Mouse (Mus musculus): Measurements from ENCODE around the gene Mrpl58. TPM values are rescaled to one million over a fixed set of nuclear protein-coding genes. Genes with fewer than 3 reads are reported as not detected.
"Not testable (repeated sequence)": the region's sequence is repeated elsewhere in the genome, so short reads cannot be mapped to it uniquely, and the experiment has no call there.

Mrpl58 gene
- polyA plus RNA-seq, 1 experiment from 2014 or later: 199 TPM

- no peaks in the 10 kb centered on the region for H3K9me3 ChIP-seq
- H3K9ac ChIP-seq: no peak overlapping the region
- H3K27ac ChIP-seq: no peak overlapping the region
- no peak overlapping the region for H3K4me3 ChIP-seq
- no peaks in the 10 kb centered on the region for H3K36me3 ChIP-seq
- no peak for ATAC-seq (ENCODE audit: low FRiP score, low read depth)
- WGBS: 86% methylated on average over 7 of the region's 7 CpGs
- 0 out of 2 replicates have a peak, but pooled peaks cover 3% of the 10 kb centered on the region for H3K4me1 ChIP-seq
- no peaks in the 10 kb centered on the region for H3K27me3 ChIP-seq (replicated peaks)
- H3K4me2 ChIP-seq (replicated peaks): no peak overlapping the region
These were observed 48.8 kb downstream of the Mrpl58 start for GRCm38 (mm10) chr11:115452281-115452860.

DNA sequence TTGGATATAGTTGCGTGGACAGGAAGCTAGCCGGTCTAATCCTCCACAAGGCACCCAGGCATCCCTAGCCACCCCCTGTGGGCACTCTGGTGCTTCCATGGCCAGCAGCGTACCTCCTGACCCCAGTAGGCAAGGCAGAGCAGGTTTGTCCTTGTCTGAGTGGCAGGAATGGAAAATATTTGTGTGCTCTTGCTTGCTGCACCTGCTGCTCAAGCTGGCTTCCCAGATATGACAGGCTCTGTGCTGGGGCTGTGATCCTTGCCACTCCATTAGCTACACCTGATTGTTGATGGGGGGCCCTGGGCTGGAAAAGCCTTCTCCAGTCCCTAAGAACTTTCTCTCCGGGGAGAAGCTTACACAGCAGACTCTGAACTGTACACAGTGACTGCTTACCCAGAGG lies 49.8 kb downstream of the Mrpl58 start:
- ATAC-seq (ENCODE audit: low FRiP score, low read depth): no peak
- 69% methylated on average over 4 of the region's 4 CpGs for WGBS
- Histone ChIP-seq H3K4me1 (0 out of 2 replicates have a peak, but pooled peaks cover 7% of the 10 kb centered on the region), H3K27me3 (replicated peaks) (no peaks in the 10 kb centered on the region), H3K27ac (no peak overlapping the region), H3K9me3 (no peaks in the 10 kb centered on the region), H3K36me3 (no peaks in the 10 kb centered on the region), H3K4me2 (replicated peaks) (no peak overlapping the region), H3K9ac (no peak overlapping the region), H3K4me3 (no peak overlapping the region)

GRCm38 (mm10) chr11:115454822-115455221 lies 51.3 kb downstream of the Mrpl58 start:
- H3K36me3 ChIP-seq; H3K4me2 ChIP-seq (replicated peaks); H3K9ac ChIP-seq; H3K9me3 ChIP-seq; ATAC-seq (ENCODE audit: low FRiP score, low read depth); H3K4me3 ChIP-seq; H3K4me1 ChIP-seq; H3K27me3 ChIP-seq (replicated peaks); H3K27ac ChIP-seq: not testable (repeated sequence)
- 83% methylated on average over 6 of the region's 6 CpGs for WGBS

GRCm38 (mm10) chr11:115455619-115456018 lies 52.1 kb downstream of the Mrpl58 start:
- H3K27ac ChIP-seq: no peak overlapping the region
- no peaks in the 10 kb centered on the region for H3K27me3 ChIP-seq (replicated peaks)
- 86% methylated on average over 15 of the region's 15 CpGs for WGBS
- H3K36me3 ChIP-seq: no peaks in the 10 kb centered on the region
- no peak overlapping the region for H3K4me3 ChIP-seq
- H3K9me3 ChIP-seq: no peaks in the 10 kb centered on the region
- no peak overlapping the region for H3K4me2 ChIP-seq (replicated peaks)
- no peak overlapping the region for H3K9ac ChIP-seq
- H3K4me1 ChIP-seq: 0 out of 2 replicates have a peak, but pooled peaks cover 7% of the 10 kb centered on the region
- no peak for ATAC-seq (ENCODE audit: low FRiP score, low read depth)

GRCm38 (mm10) chr11:115456182-115456581 lies 52.6 kb downstream of the Mrpl58 start:
- no peak for ATAC-seq (ENCODE audit: low FRiP score, low read depth)
- H3K4me2 ChIP-seq (replicated peaks): no peak overlapping the region
- no peaks in the 10 kb centered on the region for H3K9me3 ChIP-seq
- no peak overlapping the region for H3K4me3 ChIP-seq
- H3K4me1 ChIP-seq: 0 out of 2 replicates have a peak, but pooled peaks cover 7% of the 10 kb centered on the region
- no peaks in the 10 kb centered on the region for H3K27me3 ChIP-seq (replicated peaks)
- H3K9ac ChIP-seq: no peak overlapping the region
- WGBS: 89% methylated on average over 5 of the region's 5 CpGs
- H3K27ac ChIP-seq: no peak overlapping the region
- H3K36me3 ChIP-seq: no peaks in the 10 kb centered on the region

DNA sequence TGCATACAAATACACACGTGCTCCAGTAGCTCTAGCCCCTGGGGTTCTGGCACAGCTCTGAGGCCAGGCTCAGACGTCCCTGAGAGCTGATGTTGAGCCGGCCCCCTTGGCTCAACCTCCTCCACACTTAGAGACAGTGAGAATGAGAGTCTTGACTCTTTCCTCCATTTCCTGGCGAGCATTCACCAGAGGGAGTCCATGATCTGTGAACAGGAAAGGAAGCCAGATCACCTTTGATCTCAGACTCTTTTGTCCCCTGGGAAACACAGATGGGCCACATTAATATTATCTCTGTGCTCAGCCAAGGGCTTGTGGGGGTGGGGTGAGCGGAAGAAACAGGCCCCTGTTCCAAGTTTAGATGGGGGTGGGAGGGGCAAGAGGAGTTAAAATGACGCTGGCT lies 53.9 kb downstream of the Mrpl58 start:
- no peak overlapping the region for H3K9ac ChIP-seq
- no peak overlapping the region for H3K4me3 ChIP-seq
- ATAC-seq (ENCODE audit: low FRiP score, low read depth): no peak
- no peak overlapping the region for H3K27ac ChIP-seq
- H3K4me1 ChIP-seq: 0 out of 2 replicates have a peak, but pooled peaks cover 7% of the 10 kb centered on the region
- WGBS: 45% methylated on average over 6 of the region's 6 CpGs
- H3K9me3 ChIP-seq: no peaks in the 10 kb centered on the region
- H3K36me3 ChIP-seq: no peaks in the 10 kb centered on the region
- no peaks in the 10 kb centered on the region for H3K27me3 ChIP-seq (replicated peaks)
- no peak overlapping the region for H3K4me2 ChIP-seq (replicated peaks)

DNA sequence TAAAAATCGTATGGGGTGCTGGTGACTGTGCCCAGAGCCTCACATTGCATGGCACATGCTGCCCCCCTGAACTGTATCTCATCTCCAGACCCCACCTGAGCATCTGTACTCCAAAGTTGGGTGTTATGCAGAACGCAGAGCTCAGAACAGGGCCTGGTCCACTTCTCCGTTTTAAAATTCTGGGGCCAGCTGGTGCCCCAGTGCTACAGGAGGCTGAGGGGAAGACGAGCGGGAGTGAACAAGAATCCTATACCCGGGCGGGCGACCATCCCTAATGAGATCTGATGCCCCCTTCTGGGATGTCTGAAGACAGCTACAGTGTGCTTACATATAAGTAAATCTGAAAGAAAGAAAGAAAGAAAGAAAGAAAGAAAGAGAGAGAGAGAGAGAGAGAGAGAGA lies 57.4 kb downstream of the Mrpl58 start:
- Histone ChIP-seq H3K27me3 (replicated peaks) (no peaks in the 10 kb centered on the region), H3K9ac (no peak overlapping the region), H3K36me3 (no peaks in the 10 kb centered on the region), H3K4me3 (no peak overlapping the region), H3K4me2 (replicated peaks) (no peak overlapping the region), H3K4me1 (0 out of 2 replicates have a peak, but pooled peaks cover 7% of the 10 kb centered on the region), H3K27ac (no peak overlapping the region), H3K9me3 (no peaks in the 10 kb centered on the region)
- WGBS: 21% methylated on average over 8 of the region's 8 CpGs
- ATAC-seq (ENCODE audit: low FRiP score, low read depth): no peak

DNA sequence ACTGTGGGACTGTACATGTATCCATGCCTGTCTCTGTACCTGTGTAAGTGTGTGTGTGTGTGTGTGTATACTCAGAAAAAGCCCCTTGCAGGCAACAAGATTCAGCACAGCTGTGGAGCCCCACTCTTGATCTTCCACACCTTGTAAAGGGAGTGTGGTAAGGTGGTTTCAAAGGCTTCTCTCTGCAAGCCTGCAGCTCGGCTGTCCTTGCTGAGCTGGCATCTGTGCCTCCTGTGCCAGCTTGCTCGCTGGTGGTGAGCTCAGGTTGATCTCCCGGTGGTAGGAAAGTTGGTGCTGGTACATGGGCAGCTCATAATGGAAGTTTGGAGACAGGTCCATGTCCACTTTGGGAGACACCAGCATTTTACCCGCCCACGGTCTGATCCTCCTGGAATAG lies 58.3 kb downstream of the Mrpl58 start:
- Histone ChIP-seq H3K4me1 (0 out of 2 replicates have a peak, but pooled peaks cover 7% of the 10 kb centered on the region), H3K4me3 (no peak overlapping the region), H3K36me3 (no peaks in the 10 kb centered on the region), H3K4me2 (replicated peaks) (no peak overlapping the region), H3K9me3 (no peaks in the 10 kb centered on the region), H3K27me3 (replicated peaks) (no peaks in the 10 kb centered on the region), H3K9ac (no peak overlapping the region), H3K27ac (no peak overlapping the region)
- no peak for ATAC-seq (ENCODE audit: low FRiP score, low read depth)
- 73% methylated on average over 5 of the region's 5 CpGs for WGBS

Small RNA genes lying within 50 kb of the gene (microRNA-seq; reads per million reads assigned to microRNA genes)
- gene Mir3968: not detected

Other genes starting within 250 kb of the Mrpl58 start
- gene Slc9a3r1, start 240.4 kb upstream of the Mrpl58 start, polyA plus RNA-seq (2016; fragmentation: Nextera tagmentation; extraction: Ambion mirVana): 36.7 and 41.1 TPM in 2 replicates
- gene Tmem104, start 216.3 kb upstream of the Mrpl58 start, polyA plus RNA-seq (2016; fragmentation: Nextera tagmentation; extraction: Ambion mirVana): 8.6 and 9.7 TPM in 2 replicates
- gene Nat9, start 215.9 kb upstream of the Mrpl58 start, polyA plus RNA-seq (2016; fragmentation: Nextera tagmentation; extraction: Ambion mirVana): 19.7 and 20.3 TPM in 2 replicates
- gene Grin2c, start 136.5 kb upstream of the Mrpl58 start, polyA plus RNA-seq (2016; fragmentation: Nextera tagmentation; extraction: Ambion mirVana): 0.96 and 1.0 TPM in 2 replicates
- 16.4 and 18.9 TPM in 2 replicates for gene Fdxr, start 126.7 kb upstream of the Mrpl58 start, polyA plus RNA-seq (2016; fragmentation: Nextera tagmentation; extraction: Ambion mirVana)
- 0.34 and 0.46 TPM in 2 replicates for gene Fads6, start 106.1 kb upstream of the Mrpl58 start, polyA plus RNA-seq (2016; fragmentation: Nextera tagmentation; extraction: Ambion mirVana)
- gene Otop2, start 96.6 kb upstream of the Mrpl58 start, polyA plus RNA-seq (2016; fragmentation: Nextera tagmentation; extraction: Ambion mirVana): not detected in 2 replicates
- 0.08 and 0.28 TPM in 2 replicates for gene Ush1g, start 81.7 kb upstream of the Mrpl58 start, polyA plus RNA-seq (2016; fragmentation: Nextera tagmentation; extraction: Ambion mirVana)
- gene Otop3, start 69.0 kb upstream of the Mrpl58 start, polyA plus RNA-seq (2016; fragmentation: Nextera tagmentation; extraction: Ambion mirVana): 0.55 and 0.59 TPM in 2 replicates
- 28.9 and 30.3 TPM in 2 replicates for gene Hid1, start 36.0 kb upstream of the Mrpl58 start, polyA plus RNA-seq (2016; fragmentation: Nextera tagmentation; extraction: Ambion mirVana)
- 30.0 and 30.1 TPM in 2 replicates for gene Cdr2l, start 21.8 kb upstream of the Mrpl58 start, polyA plus RNA-seq (2016; fragmentation: Nextera tagmentation; extraction: Ambion mirVana)
- 890 and 895 TPM in 2 replicates for gene Atp5h, start 16.2 kb downstream of the Mrpl58 start, polyA plus RNA-seq (2016; fragmentation: Nextera tagmentation; extraction: Ambion mirVana)
- 29.7 and 29.9 TPM in 2 replicates for gene Kctd2, start 16.4 kb downstream of the Mrpl58 start, polyA plus RNA-seq (2016; fragmentation: Nextera tagmentation; extraction: Ambion mirVana)
- not detected in 2 replicates for gene Trim80, start 36.8 kb downstream of the Mrpl58 start, polyA plus RNA-seq (2016; fragmentation: Nextera tagmentation; extraction: Ambion mirVana)
- gene Slc16a5, start 58.7 kb downstream of the Mrpl58 start, polyA plus RNA-seq (2016; fragmentation: Nextera tagmentation; extraction: Ambion mirVana): 0.09 and 0.14 TPM in 2 replicates
- gene Armc7, start 71.9 kb downstream of the Mrpl58 start, polyA plus RNA-seq (2016; fragmentation: Nextera tagmentation; extraction: Ambion mirVana): 12.9 and 13.1 TPM in 2 replicates
- 84.8 and 87.1 TPM in 2 replicates for gene Nt5c, start 88.1 kb downstream of the Mrpl58 start, polyA plus RNA-seq (2016; fragmentation: Nextera tagmentation; extraction: Ambion mirVana)
- gene Jpt1, start 110.6 kb downstream of the Mrpl58 start, polyA plus RNA-seq (2016; fragmentation: Nextera tagmentation; extraction: Ambion mirVana): 999 and 1,042 TPM in 2 replicates
- gene Sumo2, start 132.5 kb downstream of the Mrpl58 start, polyA plus RNA-seq (2016; fragmentation: Nextera tagmentation; extraction: Ambion mirVana): 1,184 and 1,219 TPM in 2 replicates
- 141 and 143 TPM in 2 replicates for gene Nup85, start 160.7 kb downstream of the Mrpl58 start, polyA plus RNA-seq (2016; fragmentation: Nextera tagmentation; extraction: Ambion mirVana)
- 85.2 and 90.2 TPM in 2 replicates for gene Mrps7, start 200.2 kb downstream of the Mrpl58 start, polyA plus RNA-seq (2016; fragmentation: Nextera tagmentation; extraction: Ambion mirVana)
- 33.7 and 38.5 TPM in 2 replicates for gene Gga3, start 200.3 kb downstream of the Mrpl58 start, polyA plus RNA-seq (2016; fragmentation: Nextera tagmentation; extraction: Ambion mirVana)
- 11.6 and 12.5 TPM in 2 replicates for gene Mif4gd, start 209.2 kb downstream of the Mrpl58 start, polyA plus RNA-seq (2016; fragmentation: Nextera tagmentation; extraction: Ambion mirVana)
- 27.5 and 28.2 TPM in 2 replicates for gene Slc25a19, start 224.5 kb downstream of the Mrpl58 start, polyA plus RNA-seq (2016; fragmentation: Nextera tagmentation; extraction: Ambion mirVana)

Measured in neural tube, embryonic 12.5 days (tissue).